Mouse (Mus musculus): Measurements from ENCODE around the gene Cyp2d40. TPM values are rescaled to one million over a fixed set of nuclear protein-coding genes. Genes with fewer than 3 reads are reported as not detected.

Cyp2d40 gene
- polyA plus RNA-seq (2012; rRNA removed) (0.03 TPM in 1 of 2 replicates, not detected in the other), polyA plus RNA-seq (2014; fragmentation: Nextera tagmentation; extraction: Ambion mirVana) (not detected in 2 replicates)

DNA sequence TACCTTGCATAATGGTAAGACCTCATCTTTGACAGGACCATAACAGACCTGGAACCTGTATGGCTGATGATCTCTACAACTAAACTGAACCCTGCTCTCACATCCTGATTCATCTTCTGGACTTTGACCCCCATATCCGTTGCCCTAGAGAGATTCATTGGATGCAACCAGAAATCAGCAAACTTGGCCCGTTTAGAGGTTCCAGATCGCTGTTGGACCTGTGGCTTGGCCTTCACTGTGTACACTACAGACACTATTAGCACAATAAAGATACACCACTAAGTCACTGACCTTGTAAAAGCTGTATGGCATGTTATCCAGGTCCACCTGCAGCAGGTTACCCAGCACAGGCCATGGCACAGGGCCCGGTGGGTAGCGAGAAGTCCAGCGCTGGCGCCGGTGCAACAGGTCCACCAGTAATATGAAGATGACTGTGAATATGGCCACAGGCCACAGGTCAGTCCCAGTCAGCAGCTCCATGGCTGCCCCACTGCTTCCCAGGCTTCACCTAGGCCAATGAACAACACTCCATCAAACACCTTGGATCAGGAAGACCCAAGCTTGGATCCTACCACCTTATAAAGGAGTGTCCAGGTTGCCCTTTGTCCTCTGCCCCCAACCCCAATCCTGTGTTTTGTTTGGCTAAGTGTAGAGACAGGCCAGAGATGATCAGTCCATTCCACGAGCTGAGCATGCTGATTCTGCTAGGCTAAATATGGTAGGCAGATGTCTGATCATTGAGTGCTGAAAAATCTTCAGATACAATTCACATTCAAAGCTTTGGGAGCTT lies at the start of gene Cyp2d40:
TSS of gene Cyp2d40 (minus strand) at position 553 of the 790 bp plus-strand sequence.
- no peak within 1 kb of the TSS for H3K27ac ChIP-seq (replicated peaks; ENCODE audit: low read depth, low read length)
- DNase-seq (ENCODE audit: low spot score) (no peak), ATAC-seq (ENCODE audit: low FRiP score, low read depth) (no peak)
- no peak within 1 kb of the TSS for H3K4me2 ChIP-seq (replicated peaks; ENCODE audit: low read depth, low read length, severe bottlenecking)
- H3K9ac ChIP-seq (ENCODE audit: low read depth, low read length, severe bottlenecking), result no peak within 1 kb of the TSS
- WGBS, result 92% methylated on average over 9 of the region's 9 CpGs
- H3K4me3 ChIP-seq (replicated peaks; ENCODE audit: low read length), result no peak within 1 kb of the TSS
- no peaks in the 10 kb centered on the region for H3K36me3 ChIP-seq (ENCODE audit: control insufficient read depth, insufficient read depth, low read length)
- H3K27me3 ChIP-seq (ENCODE audit: control insufficient read depth, insufficient read depth, low read length), result no peaks in the 10 kb centered on the region
- no peak for TF ChIP-seq POLR2A (IDR thresholded peaks at IDR 0.05; ENCODE audit: borderline replicate concordance, extremely low read depth, insufficient read depth, insufficient read length)
- no peaks in the 10 kb centered on the region for H3K4me1 ChIP-seq (ENCODE audit: control insufficient read depth, insufficient read depth, low read length)
- no peaks in the 10 kb centered on the region for H3K9me3 ChIP-seq (ENCODE audit: control insufficient read depth, low read length)

- H3K9ac ChIP-seq (ENCODE audit: low read depth, low read length, severe bottlenecking), result no peak overlapping the region
- H3K9me3 ChIP-seq (ENCODE audit: control insufficient read depth, low read length), result no peaks in the 10 kb centered on the region
- H3K4me2 ChIP-seq (replicated peaks; ENCODE audit: low read depth, low read length, severe bottlenecking), result no peak overlapping the region
- no peak overlapping the region for H3K27ac ChIP-seq (replicated peaks; ENCODE audit: low read depth, low read length)
- H3K4me1 ChIP-seq (ENCODE audit: control insufficient read depth, insufficient read depth, low read length), result no peaks in the 10 kb centered on the region
- ATAC-seq (ENCODE audit: low FRiP score, low read depth), result no peak
- peaks cover 40% of the 10 kb centered on the region for H3K36me3 ChIP-seq (ENCODE audit: control insufficient read depth, insufficient read depth, low read length)
- TF ChIP-seq POLR2A (IDR thresholded peaks at IDR 0.05; ENCODE audit: borderline replicate concordance, extremely low read depth, insufficient read depth, insufficient read length), result no peak
- WGBS, result 95% methylated on average over 1 of the region's 1 CpGs
- no peak for DNase-seq (ENCODE audit: low spot score)
- no peak overlapping the region for H3K4me3 ChIP-seq (replicated peaks; ENCODE audit: low read length)
- H3K27me3 ChIP-seq (ENCODE audit: control insufficient read depth, insufficient read depth, low read length), result no peaks in the 10 kb centered on the region
These were observed 46.6 kb upstream of the Cyp2d40 start for GRCm38 (mm10) chr15:82810556-82810955.

- ATAC-seq (ENCODE audit: low FRiP score, low read depth) (no peak), DNase-seq (ENCODE audit: low spot score) (no peak)
- Histone ChIP-seq H3K4me2 (replicated peaks; ENCODE audit: low read depth, low read length, severe bottlenecking) (no peak overlapping the region), H3K4me1 (ENCODE audit: control insufficient read depth, insufficient read depth, low read length) (no peaks in the 10 kb centered on the region), H3K27me3 (ENCODE audit: control insufficient read depth, insufficient read depth, low read length) (no peaks in the 10 kb centered on the region), H3K9me3 (ENCODE audit: control insufficient read depth, low read length) (no peaks in the 10 kb centered on the region), H3K27ac (replicated peaks; ENCODE audit: low read depth, low read length) (no peak overlapping the region), H3K9ac (ENCODE audit: low read depth, low read length, severe bottlenecking) (no peak overlapping the region), H3K36me3 (ENCODE audit: control insufficient read depth, insufficient read depth, low read length) (peaks cover 30% of the 10 kb centered on the region), H3K4me3 (replicated peaks; ENCODE audit: low read length) (no peak overlapping the region)
- 85% methylated on average over 6 of the region's 6 CpGs for WGBS
- no peak for TF ChIP-seq POLR2A (IDR thresholded peaks at IDR 0.05; ENCODE audit: borderline replicate concordance, extremely low read depth, insufficient read depth, insufficient read length)
These were observed 45.5 kb upstream of the Cyp2d40 start for GRCm38 (mm10) chr15:82809511-82809910.

GRCm38 (mm10) chr15:82806969-82807763 lies 43.2 kb upstream of the Cyp2d40 start:
- Histone ChIP-seq H3K9me3 (ENCODE audit: control insufficient read depth, low read length) (no peaks in the 10 kb centered on the region), H3K36me3 (ENCODE audit: control insufficient read depth, insufficient read depth, low read length) (peaks cover 20% of the 10 kb centered on the region), H3K4me2 (replicated peaks; ENCODE audit: low read depth, low read length, severe bottlenecking) (no peak overlapping the region), H3K27ac (replicated peaks; ENCODE audit: low read depth, low read length) (no peak overlapping the region), H3K4me3 (replicated peaks; ENCODE audit: low read length) (no peak overlapping the region), H3K9ac (ENCODE audit: low read depth, low read length, severe bottlenecking) (no peak overlapping the region), H3K27me3 (ENCODE audit: control insufficient read depth, insufficient read depth, low read length) (no peaks in the 10 kb centered on the region), H3K4me1 (ENCODE audit: control insufficient read depth, insufficient read depth, low read length) (no peaks in the 10 kb centered on the region)
- no peak for ATAC-seq (ENCODE audit: low FRiP score, low read depth)
- TF ChIP-seq POLR2A (IDR thresholded peaks at IDR 0.05; ENCODE audit: borderline replicate concordance, extremely low read depth, insufficient read depth, insufficient read length), result no peak
- DNase-seq (ENCODE audit: low spot score), result no peak
- WGBS, result 82% methylated on average over 5 of the region's 5 CpGs

Data from limb, embryonic 14.5 days (tissue).